Mouse (Mus musculus): ENCODE results near the gene C2cd4b. TPM values are rescaled to one million over a fixed set of nuclear protein-coding genes. Genes with fewer than 3 reads are reported as not detected.
"Not testable (repeated sequence)": the region's sequence is repeated elsewhere in the genome, so short reads cannot be mapped to it uniquely, and the experiment has no call there.

The C2cd4b gene
- polyA plus RNA-seq, 1 experiment from 2014 or later: 0.19 TPM

DNA sequence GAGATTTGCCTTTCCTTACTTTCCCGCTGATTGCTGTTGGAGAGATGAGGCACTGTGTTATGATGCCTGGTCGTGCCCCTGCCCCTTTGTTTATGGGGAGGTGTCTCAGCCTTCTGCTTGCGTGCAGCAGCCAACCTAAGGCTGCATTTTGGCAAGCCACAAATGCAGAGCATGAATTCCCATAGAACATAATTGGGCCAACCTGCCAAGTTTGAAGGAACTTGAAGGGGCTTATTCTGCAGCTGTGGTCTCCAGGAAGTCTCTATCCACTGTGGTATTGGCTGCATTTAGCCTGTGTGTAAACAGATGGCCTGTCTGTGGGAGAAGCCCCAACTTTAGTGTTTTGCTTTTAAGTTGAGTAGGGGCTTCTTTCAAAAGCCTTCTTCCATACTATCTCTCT, 4.5 kb upstream of the C2cd4b start:
- H3K4me1 ChIP-seq: peaks cover 11% of the 10 kb centered on the region
- H3K27ac ChIP-seq (replicated peaks): no peak overlapping the region
- no peaks in the 10 kb centered on the region for H3K9me3 ChIP-seq
- WGBS: 79% methylated on average over 3 of the region's 3 CpGs
- peaks cover 24% of the 10 kb centered on the region for H3K27me3 ChIP-seq (replicated peaks; ENCODE audit: low read depth, poor library complexity, severe bottlenecking)
- H3K4me3 ChIP-seq: no peak overlapping the region
- no peak for DNase-seq (ENCODE audit: low spot score)
- no peaks in the 10 kb centered on the region for H3K36me3 ChIP-seq (replicated peaks)

DNA sequence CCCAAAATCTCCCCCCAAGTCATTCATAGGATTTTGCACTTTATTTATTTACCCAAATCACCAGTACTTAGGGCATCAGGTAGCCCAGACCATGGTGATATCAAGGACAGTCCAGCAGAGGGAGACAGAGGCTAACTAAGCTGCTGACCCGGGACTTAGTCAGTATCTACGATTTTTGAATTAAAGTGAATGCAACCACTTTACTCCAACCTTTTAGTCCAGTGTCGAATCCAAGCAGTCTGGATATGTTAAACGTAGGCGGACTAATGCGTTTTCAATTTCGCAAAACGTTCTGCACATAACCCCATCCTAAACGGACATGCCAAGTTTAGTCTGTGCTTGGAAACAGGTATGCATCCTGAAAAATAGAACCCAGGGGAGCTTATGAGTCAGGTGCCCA, 551 bp upstream of the C2cd4b start:
- Histone ChIP-seq H3K27me3 (replicated peaks; ENCODE audit: low read depth, poor library complexity, severe bottlenecking) (peaks cover 50% of the 10 kb centered on the region), H3K27ac (replicated peaks) (no peak overlapping the region), H3K36me3 (replicated peaks) (no peaks in the 10 kb centered on the region), H3K4me1 (peaks cover 17% of the 10 kb centered on the region), H3K4me3 (peak overlapping the region; percentile 71), H3K9me3 (peaks cover 6% of the 10 kb centered on the region; the same call in 1 of the 2 replicates)
- DNase-seq (ENCODE audit: low spot score): peak; percentile 64
- WGBS: 4% methylated on average over 9 of the region's 9 CpGs

DNA sequence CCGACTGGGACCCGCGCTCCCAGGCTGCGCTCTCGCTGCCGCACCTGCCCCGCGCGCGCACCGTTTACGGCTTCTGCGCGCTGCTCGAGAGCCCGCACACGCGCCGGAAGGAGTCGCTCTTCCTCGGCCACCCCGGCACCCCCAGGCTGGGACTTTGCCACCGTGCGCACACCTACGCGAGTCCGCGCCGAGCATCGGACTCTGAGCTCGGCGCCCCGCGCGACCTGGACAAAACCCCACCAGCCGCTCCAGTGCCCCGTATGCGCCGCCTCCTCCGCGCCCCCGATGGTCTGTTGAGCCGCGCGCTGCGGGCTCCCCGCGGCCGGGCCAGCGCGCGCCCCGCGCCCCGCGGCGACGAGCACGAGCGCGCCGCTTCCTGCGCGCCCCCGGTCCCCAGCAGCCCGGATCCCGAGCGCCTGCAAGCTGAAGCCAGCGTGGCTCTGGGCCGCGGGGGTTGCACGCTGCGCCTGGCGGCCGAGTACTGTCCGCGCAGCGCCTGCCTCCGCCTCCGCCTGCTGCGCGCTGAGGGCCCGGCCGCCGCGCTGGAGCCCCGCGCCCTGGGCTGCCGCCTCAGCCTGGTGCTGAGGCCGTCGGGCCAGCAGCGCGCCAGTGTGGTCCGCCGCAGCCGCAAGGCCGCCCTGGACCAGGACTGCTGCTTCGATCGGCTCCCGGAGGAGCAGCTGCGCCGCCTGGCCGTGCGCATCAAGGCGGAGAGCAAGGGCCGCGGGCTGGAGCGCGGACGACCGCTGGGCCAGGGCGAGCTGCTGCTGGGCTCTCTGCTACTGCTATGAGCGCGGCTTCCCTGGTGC, 923 bp downstream of the C2cd4b start:
- DNase-seq (ENCODE audit: low spot score): peak; percentile 82
- H3K36me3 ChIP-seq (replicated peaks); H3K9me3 ChIP-seq: not testable (repeated sequence)
- Histone ChIP-seq H3K4me3 (peak overlapping the region; percentile 71), H3K4me1 (peaks cover 17% of the 10 kb centered on the region), H3K27me3 (replicated peaks; ENCODE audit: low read depth, poor library complexity, severe bottlenecking) (peaks cover 50% of the 10 kb centered on the region), H3K27ac (replicated peaks) (peak overlapping the region; percentile 82)
- WGBS: under 1% methylated on average over 113 of the region's 114 CpGs

DNA sequence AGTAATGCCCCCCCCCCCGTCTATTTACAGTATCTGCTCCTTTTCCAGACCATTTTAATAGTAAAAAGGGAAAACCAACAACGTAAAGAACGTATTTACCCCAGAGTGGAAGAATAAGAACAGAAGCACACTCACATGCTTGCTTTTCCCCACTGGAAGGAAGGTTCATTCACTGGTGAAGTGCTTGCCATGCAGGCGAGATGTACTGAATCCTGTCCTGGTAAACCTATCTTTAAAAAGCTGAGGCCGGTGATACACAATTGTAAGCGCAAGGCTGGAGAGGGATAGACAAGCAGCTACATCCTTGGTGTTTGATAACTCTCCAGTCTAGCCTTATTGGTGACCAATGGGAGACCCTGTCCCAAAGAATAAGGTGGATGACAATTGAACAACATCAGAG, 1.8 kb downstream of the C2cd4b start:
- Histone ChIP-seq H3K27ac (replicated peaks) (no peak overlapping the region), H3K4me1 (peaks cover 17% of the 10 kb centered on the region), H3K4me3 (peak overlapping the region; percentile 71), H3K9me3 (peaks cover 7% of the 10 kb centered on the region; the same call in 1 of the 2 replicates), H3K36me3 (replicated peaks) (no peaks in the 10 kb centered on the region), H3K27me3 (replicated peaks; ENCODE audit: low read depth, poor library complexity, severe bottlenecking) (peaks cover 50% of the 10 kb centered on the region)
- WGBS: 61% methylated on average over 6 of the region's 6 CpGs
- DNase-seq (ENCODE audit: low spot score): no peak

DNA sequence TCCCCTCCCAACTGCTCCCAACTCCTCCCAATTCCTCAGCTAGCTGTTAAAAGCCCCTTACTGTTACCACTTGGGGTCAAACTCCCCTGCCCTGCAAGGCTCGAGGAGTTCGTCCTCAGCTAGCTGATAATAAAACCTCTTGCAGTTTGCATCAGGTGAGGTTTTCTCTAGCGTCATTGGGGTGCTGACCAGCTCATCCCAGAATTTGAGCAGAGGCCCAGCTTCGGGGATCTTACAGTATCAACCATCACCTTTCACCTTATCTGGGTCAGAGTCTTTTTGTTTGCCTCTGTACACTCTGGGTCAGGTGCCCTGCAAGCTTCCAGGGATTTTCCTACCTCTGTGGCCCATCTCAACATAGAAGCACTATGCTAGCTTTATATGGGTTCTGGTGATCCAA, 4.1 kb downstream of the C2cd4b start:
- no peak overlapping the region for H3K27ac ChIP-seq (replicated peaks)
- peaks cover 41% of the 10 kb centered on the region for H3K27me3 ChIP-seq (replicated peaks; ENCODE audit: low read depth, poor library complexity, severe bottlenecking)
- no peak overlapping the region for H3K4me3 ChIP-seq
- WGBS: 85% methylated on average over 4 of the region's 4 CpGs
- no peaks in the 10 kb centered on the region for H3K36me3 ChIP-seq (replicated peaks)
- no peak for DNase-seq (ENCODE audit: low spot score)
- H3K9me3 ChIP-seq: peaks cover 7% of the 10 kb centered on the region; the same call in 1 of the 2 replicates
- H3K4me1 ChIP-seq: peaks cover 23% of the 10 kb centered on the region

DNA sequence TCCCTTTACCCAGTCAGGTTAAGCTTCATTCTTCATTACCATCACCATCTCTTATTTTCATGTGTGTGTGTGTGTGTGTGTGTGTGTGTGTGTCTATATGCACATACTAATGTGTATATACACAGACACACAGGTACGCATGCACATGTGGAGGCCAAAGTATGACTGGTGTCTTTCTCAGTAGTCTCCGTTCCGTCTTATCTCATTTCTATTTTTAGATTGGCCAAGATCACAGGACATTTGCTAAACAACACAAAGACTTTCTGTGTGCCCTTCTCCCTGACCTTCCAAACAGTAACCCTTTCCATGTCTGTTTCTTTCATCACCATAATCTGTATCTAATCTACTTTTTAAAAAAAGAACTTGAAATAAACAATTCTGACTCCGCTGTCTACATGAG, 7.2 kb downstream of the C2cd4b start:
- peaks cover 6% of the 10 kb centered on the region; the same call in 1 of the 2 replicates for H3K4me1 ChIP-seq
- H3K4me3 ChIP-seq: no peak overlapping the region
- H3K27me3 ChIP-seq (replicated peaks; ENCODE audit: low read depth, poor library complexity, severe bottlenecking): peaks cover 11% of the 10 kb centered on the region
- H3K9me3 ChIP-seq: peaks cover 7% of the 10 kb centered on the region; the same call in 1 of the 2 replicates
- no peak for DNase-seq (ENCODE audit: low spot score)
- no peak overlapping the region for H3K27ac ChIP-seq (replicated peaks)
- H3K36me3 ChIP-seq (replicated peaks): no peaks in the 10 kb centered on the region
- WGBS: 86% methylated on average over 4 of the region's 4 CpGs

DNA sequence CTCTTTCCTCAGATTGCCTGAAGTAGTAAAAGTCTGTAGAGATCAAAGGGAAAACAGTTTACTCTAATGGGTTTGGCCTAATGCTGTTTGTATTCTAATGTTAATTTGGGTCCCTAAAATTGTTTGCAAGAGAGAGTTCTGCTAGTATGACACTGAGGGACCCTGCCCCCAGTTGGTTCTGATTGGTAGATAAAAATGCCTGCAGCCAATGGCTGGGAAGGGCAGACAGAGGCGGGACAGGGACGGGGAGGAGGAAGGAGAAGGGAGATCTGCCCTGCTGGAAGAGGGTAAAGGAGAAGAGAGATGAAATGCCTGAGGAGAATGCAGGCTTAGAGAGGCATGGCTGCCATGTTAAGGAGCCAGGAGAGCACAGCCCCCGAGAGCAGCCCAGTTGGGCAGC, 7.7 kb downstream of the C2cd4b start:
- DNase-seq (ENCODE audit: low spot score): peak; percentile 29
- H3K9me3 ChIP-seq: peaks cover 7% of the 10 kb centered on the region; the same call in 1 of the 2 replicates
- no peaks in the 10 kb centered on the region for H3K36me3 ChIP-seq (replicated peaks)
- no peak overlapping the region for H3K4me3 ChIP-seq
- H3K27me3 ChIP-seq (replicated peaks; ENCODE audit: low read depth, poor library complexity, severe bottlenecking): peaks cover 5% of the 10 kb centered on the region
- 31% methylated on average over 3 of the region's 3 CpGs for WGBS
- H3K27ac ChIP-seq (replicated peaks): no peak overlapping the region
- peaks cover 6% of the 10 kb centered on the region; the same call in 1 of the 2 replicates for H3K4me1 ChIP-seq

DNA sequence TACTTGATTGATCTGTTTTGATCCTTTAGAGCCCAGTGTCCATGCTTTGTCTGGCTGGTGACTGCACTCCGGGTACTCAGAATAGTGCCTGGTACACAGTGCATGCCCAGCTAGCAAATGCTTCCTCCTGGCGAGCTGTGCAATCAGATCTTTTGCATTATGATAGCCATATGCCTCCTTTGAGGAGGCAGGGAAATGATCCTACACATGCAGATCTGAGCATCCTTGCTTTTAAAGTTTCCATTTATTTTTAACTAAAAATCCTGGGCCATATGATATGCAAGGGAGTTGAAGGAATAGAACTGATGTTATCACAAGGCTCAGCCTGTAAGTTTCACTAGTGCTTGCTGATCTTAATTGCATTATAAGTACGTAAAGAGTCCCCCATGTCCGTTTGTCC, 9.6 kb downstream of the C2cd4b start:
- Histone ChIP-seq H3K9me3 (no peaks in the 10 kb centered on the region), H3K36me3 (replicated peaks) (no peaks in the 10 kb centered on the region), H3K4me1 (peaks cover 6% of the 10 kb centered on the region; the same call in 1 of the 2 replicates), H3K27ac (replicated peaks) (no peak overlapping the region), H3K4me3 (no peak overlapping the region), H3K27me3 (replicated peaks; ENCODE audit: low read depth, poor library complexity, severe bottlenecking) (no peaks in the 10 kb centered on the region)
- DNase-seq (ENCODE audit: low spot score): no peak
- WGBS: 79% methylated on average over 4 of the region's 4 CpGs

DNA sequence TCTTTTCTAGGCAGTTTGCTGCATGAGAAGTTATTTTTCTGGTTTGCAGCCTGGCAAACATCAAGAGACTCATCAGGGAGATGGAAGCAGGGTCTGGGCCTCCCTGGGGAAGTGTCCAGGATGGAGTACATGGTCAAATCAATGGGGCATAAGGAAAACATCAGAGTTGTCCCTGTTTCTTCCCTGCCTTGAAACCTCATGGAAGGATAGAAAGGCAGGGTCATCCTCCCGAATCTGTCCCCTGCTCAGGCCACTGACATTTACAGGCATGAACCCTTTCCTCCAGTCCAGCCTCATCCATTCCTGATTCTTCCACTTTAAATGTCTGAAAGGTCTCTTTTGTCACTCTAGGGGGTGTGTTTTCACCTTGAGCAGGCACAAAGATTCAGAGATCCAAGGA, 10.2 kb downstream of the C2cd4b start:
- Histone ChIP-seq H3K27ac (replicated peaks) (no peak overlapping the region), H3K36me3 (replicated peaks) (no peaks in the 10 kb centered on the region), H3K9me3 (no peaks in the 10 kb centered on the region), H3K4me1 (peaks cover 6% of the 10 kb centered on the region; the same call in 1 of the 2 replicates), H3K27me3 (replicated peaks; ENCODE audit: low read depth, poor library complexity, severe bottlenecking) (no peaks in the 10 kb centered on the region), H3K4me3 (no peak overlapping the region)
- DNase-seq (ENCODE audit: low spot score): no peak
- WGBS: 81% methylated on average over 1 of the region's 1 CpGs

DNA sequence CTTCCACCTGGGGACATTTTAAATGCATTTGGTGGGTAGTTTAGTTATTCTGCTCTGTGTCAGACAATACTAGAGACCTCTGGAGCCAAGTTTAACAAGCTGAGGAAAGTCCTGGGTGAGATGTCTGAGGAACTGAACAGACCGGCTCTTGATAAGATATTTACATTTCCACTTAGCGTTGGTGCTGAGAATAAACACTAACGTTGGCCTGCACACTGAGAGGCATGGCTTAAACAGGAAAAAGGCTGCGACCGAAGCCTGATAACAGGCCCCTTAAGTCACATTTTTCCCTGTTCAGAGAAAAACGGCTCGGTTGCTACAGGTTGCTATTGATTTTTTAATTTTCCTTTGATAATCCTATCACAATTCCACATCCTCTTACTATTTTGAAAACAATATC, 12.1 kb downstream of the C2cd4b start:
- Histone ChIP-seq H3K36me3 (replicated peaks) (no peaks in the 10 kb centered on the region), H3K4me3 (no peak overlapping the region), H3K27me3 (replicated peaks; ENCODE audit: low read depth, poor library complexity, severe bottlenecking) (no peaks in the 10 kb centered on the region), H3K27ac (replicated peaks) (no peak overlapping the region), H3K4me1 (peaks cover 6% of the 10 kb centered on the region; the same call in 1 of the 2 replicates), H3K9me3 (no peaks in the 10 kb centered on the region)
- WGBS: 79% methylated on average over 7 of the region's 7 CpGs
- DNase-seq (ENCODE audit: low spot score): no peak

DNA sequence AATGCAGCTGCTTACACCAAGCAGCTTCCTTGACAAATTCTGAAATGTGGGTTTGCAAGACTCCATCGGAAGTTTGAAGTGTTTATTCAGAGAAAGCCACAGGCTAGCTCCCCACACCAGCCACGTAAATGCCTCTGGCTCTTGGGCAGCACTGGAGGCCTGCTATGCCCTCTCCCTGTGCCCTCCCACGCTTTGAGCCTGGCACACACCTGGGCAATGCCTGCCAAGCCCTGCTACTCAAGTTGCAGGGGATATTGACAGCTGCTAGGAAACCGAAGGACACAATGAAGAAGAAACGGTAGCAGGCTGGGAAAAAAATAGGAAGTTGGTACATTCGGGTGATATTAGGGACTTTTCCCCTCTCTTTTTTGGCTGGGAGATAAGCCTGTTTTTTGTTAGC, 15.0 kb downstream of the C2cd4b start:
- WGBS: 80% methylated on average over 6 of the region's 6 CpGs
- no peak for DNase-seq (ENCODE audit: low spot score)
- no peaks in the 10 kb centered on the region for H3K4me1 ChIP-seq
- H3K27ac ChIP-seq (replicated peaks): no peak overlapping the region
- no peaks in the 10 kb centered on the region for H3K27me3 ChIP-seq (replicated peaks; ENCODE audit: low read depth, poor library complexity, severe bottlenecking)
- no peak overlapping the region for H3K4me3 ChIP-seq
- H3K36me3 ChIP-seq (replicated peaks): no peaks in the 10 kb centered on the region
- H3K9me3 ChIP-seq: no peaks in the 10 kb centered on the region

DNA sequence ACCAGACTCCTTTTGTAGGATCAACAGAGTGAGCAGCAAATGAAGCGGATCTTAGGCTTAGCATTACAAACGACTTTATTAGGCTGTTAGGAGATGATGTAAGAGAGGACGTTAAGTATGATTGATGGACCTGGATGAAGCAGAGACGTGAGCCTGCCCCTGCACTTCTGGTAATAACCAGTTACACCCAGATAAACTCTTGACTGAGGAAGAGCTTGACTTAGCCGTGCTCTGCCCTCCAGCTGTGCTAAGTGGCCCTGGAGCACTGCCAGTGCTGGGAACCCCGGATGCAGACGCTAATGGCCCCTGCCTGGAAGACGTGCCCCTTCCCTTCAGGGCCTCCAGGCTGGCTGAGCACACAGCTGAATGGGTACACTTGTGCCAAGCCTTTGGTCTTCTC, 19.3 kb downstream of the C2cd4b start:
- WGBS: 60% methylated on average over 8 of the region's 8 CpGs
- Histone ChIP-seq H3K9me3 (no peaks in the 10 kb centered on the region), H3K27ac (replicated peaks) (no peak overlapping the region), H3K4me3 (no peak overlapping the region), H3K4me1 (no peaks in the 10 kb centered on the region), H3K27me3 (replicated peaks; ENCODE audit: low read depth, poor library complexity, severe bottlenecking) (0 out of 2 replicates have a peak, but pooled peaks cover 7% of the 10 kb centered on the region), H3K36me3 (replicated peaks) (no peaks in the 10 kb centered on the region)
- no peak for DNase-seq (ENCODE audit: low spot score)

DNA sequence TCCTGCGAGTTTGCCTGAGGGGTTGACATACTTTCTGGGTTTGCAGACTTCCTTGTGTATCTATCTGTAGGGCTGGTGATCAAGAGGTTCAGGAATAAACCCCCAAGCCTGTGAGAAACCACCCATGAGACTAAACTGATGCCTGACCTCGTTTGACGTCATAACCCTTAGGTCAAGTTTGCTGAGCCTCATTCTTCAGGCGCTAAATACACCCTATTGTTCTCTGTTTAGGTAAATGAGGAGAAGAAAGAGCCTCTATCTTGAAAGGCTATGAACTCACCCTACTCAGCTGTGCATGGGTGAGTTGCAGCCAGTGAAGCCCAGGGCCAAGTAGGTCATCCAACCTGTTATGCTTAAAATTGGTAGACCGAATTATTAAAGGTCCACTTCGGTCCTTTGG, 23.5 kb downstream of the C2cd4b start:
- Histone ChIP-seq H3K27me3 (replicated peaks; ENCODE audit: low read depth, poor library complexity, severe bottlenecking) (0 out of 2 replicates have a peak, but pooled peaks cover 7% of the 10 kb centered on the region), H3K9me3 (0 out of 2 replicates have a peak, but pooled peaks cover 4% of the 10 kb centered on the region), H3K4me1 (no peaks in the 10 kb centered on the region), H3K4me3 (no peak overlapping the region), H3K36me3 (replicated peaks) (no peaks in the 10 kb centered on the region), H3K27ac (replicated peaks) (no peak overlapping the region)
- WGBS: 67% methylated on average over 6 of the region's 6 CpGs
- no peak for DNase-seq (ENCODE audit: low spot score)
